Mouse (Mus musculus) cerebellum, adult 2 months (tissue): ENCODE results near the gene Tas2r143.

ENCODE experiments used
- CTCF ChIP-seq: fragments of 200-500 bp; IDR thresholded peaks from 2 replicates; pipeline ENCODE4 v1.5.1; 2011; ENCODE audit warnings: low read depth, mild to moderate bottlenecking, control low read depth, low read length, moderate library complexity, borderline replicate concordance; ENCODE audit not compliant: insufficient read depth
- POLR2A ChIP-seq: fragments of 200-500 bp; IDR thresholded peaks from 2 replicates; pipeline ENCODE4 v1.6.1; 2011; ENCODE audit warnings: low read length, control low read depth, borderline replicate concordance; ENCODE audit not compliant: insufficient read depth

- TF ChIP-seq CTCF (no peak), POLR2A (no peak)
These were observed 20.5 kb upstream of the Tas2r143 start for GRCm38 (mm10) chr6:42379551-42379950.
